Mouse (Mus musculus) bone marrow macrophage, adult 2 months (primary cell): Measurements from ENCODE around the gene Eif4e3. TPM values are rescaled to one million over a fixed set of nuclear protein-coding genes. Genes with fewer than 3 reads are reported as not detected.

ENCODE experiments used
- H3K27ac ChIP-seq: 2 replicates; pipeline ENCODE4 v1.5.1; 2012; ENCODE audit warnings: low read depth, low read length; ENCODE audit not compliant: insufficient read depth
- H3K4me1 ChIP-seq: 2 replicates; pipeline ENCODE4 v1.6.1; 2012; ENCODE audit warnings: low read length; ENCODE audit not compliant: control insufficient read depth, insufficient read depth
- H3K4me3 ChIP-seq: 2 replicates; pipeline ENCODE4 v1.5.1; 2012; ENCODE audit warnings: mild to moderate bottlenecking, low read length, moderate library complexity; ENCODE audit not compliant: insufficient read depth
- CTCF ChIP-seq: IDR thresholded peaks from 2 replicates; pipeline ENCODE4 v1.5.1; 2012; ENCODE audit warnings: low read depth, mild to moderate bottlenecking, low read length, moderate library complexity
- POLR2A ChIP-seq: IDR thresholded peaks from 2 replicates; pipeline ENCODE4 v1.6.1; 2012; ENCODE audit warnings: mild to moderate bottlenecking, low read depth, low read length, borderline replicate concordance
- polyA plus RNA-seq: library from polyadenylated mRNA; stranded (reverse); fragments of >200 nt; gene quantifications from 2 replicates; pipeline ENCODE4 v1.2.4, GENCODE M21; 2012; ENCODE audit not compliant: missing spikeins, insufficient read depth, insufficient read length

The Eif4e3 gene
- polyA plus RNA-seq, 1 experiment, result 26.3 TPM

DNA sequence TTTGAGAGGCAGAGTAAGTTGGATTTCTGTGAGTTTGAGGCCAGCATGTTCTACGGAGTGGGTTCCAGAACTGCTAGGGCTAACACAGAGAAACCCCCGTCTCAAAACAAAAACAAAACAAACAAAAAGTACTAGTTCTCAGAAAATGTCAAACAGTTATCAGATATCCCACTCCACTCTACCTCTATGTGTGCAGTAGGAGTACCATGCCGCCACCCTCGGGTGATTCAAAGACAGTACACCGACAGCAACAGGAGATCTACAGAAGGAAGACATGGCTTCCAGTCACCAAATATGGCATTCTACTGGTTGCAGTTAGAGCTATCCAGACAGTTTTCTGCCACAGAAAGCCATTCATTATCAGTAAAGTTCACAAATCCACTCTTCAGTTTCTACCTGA lies 21.7 kb downstream of the Eif4e3 start:
- Histone ChIP-seq H3K27ac (no peak overlapping the region), H3K4me3 (no peak overlapping the region), H3K4me1 (peaks cover 18% of the 10 kb centered on the region)
- TF ChIP-seq CTCF (no peak), POLR2A (no peak)

DNA sequence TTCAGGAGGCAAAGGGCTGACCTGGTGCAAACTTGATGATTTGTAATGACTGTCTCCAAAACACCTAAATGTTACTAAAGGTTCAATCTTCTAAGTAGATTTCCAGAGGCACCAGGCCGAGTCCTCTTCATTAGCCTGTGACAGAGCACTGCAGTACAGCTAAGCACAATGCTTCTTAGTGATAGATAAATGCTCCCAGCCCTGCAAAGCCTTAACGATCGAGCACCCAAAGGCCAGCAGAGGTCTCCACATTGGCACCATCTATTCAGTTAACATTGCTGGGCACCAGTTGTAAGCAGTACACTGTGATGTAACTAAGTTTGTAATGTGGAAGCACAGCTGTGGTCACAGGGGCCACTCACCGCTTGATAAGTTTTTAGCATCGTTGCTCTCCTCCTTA lies 22.2 kb downstream of the Eif4e3 start:
- TF ChIP-seq CTCF, result no peak
- no peak for TF ChIP-seq POLR2A
- Histone ChIP-seq H3K4me1 (peaks cover 13% of the 10 kb centered on the region), H3K4me3 (no peak overlapping the region), H3K27ac (no peak overlapping the region)

DNA sequence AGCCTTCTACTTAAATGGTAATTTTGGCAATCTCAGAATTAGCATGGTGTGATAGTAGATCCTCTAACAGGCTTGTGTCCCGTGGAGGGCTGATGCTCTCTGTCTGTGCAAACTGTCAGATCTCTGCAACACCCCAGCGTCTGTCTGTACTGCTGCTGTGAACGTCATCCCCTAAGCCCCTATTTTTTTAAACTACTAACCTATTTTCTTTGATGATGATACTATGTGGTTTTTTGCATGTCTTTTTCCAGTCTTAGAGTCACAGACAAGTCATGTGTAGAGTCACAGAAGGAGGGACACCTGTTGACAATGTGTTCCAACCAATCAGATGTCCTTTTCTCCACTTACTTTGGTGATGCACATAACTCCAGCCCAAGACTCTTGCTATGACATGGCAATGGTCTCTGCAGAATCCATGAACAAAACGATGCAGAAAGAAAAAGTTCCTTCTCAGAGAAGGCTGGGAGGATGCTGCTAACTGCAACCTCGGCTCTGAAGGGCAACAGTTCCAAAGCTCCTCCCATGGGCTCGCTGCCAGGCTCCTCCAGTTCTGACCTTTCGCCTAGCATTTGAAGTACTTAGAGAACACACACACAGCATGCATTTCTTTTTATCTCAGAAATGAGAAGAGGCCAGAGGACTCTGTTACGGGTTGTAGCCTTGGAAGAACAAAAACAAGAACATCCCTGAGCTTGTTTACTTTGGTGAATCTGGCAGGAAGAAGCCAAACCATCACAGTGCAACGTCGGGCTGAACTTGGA lies 23.0 kb downstream of the Eif4e3 start:
- Histone ChIP-seq H3K4me1 (peaks cover 7% of the 10 kb centered on the region), H3K4me3 (no peak overlapping the region), H3K27ac (no peak overlapping the region)
- TF ChIP-seq POLR2A (no peak), CTCF (no peak)

DNA sequence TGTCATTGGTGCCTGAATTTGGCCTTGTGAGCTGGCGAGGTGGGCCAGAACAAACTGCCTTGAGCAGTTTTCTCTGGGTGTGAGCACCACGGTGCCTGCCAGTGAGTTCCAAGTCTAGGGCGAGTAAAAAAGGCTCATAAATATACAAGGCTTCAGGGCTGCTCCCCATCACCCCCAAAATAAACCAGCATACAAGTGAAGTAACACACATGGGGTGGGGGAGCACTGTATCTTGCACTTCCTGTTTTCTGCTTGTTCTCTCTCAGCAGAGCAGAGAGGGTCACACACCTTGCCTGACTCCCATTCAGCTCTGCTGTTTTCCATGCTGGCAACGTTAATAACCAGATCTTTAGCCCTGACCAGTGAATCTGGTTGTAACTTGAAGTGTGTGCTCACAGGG lies 29.1 kb downstream of the Eif4e3 start:
- TF ChIP-seq CTCF, result no peak
- no peak for TF ChIP-seq POLR2A
- Histone ChIP-seq H3K4me3 (no peak overlapping the region), H3K4me1 (peaks cover 14% of the 10 kb centered on the region), H3K27ac (no peak overlapping the region)

DNA sequence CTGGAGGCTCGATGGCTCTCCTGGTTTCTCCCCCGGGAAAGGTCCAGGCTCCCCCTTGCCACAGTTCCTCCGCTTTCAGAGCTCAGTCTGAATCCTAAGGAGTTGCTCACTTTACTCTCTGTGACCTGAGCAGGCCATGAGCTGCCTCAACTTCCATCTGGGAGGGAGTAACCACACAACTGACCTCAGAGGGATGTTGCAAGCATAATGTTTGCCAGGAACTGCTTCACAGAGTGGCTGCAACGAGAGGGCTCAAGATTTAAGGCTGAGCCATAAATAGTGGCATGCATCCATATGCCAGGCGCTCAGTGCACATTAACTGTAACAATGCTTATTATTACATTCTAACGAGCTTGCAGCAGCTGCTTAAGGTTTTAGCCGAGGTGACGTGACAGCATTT lies 29.8 kb downstream of the Eif4e3 start:
- TF ChIP-seq CTCF (no peak), POLR2A (no peak)
- no peak overlapping the region for H3K27ac ChIP-seq

DNA sequence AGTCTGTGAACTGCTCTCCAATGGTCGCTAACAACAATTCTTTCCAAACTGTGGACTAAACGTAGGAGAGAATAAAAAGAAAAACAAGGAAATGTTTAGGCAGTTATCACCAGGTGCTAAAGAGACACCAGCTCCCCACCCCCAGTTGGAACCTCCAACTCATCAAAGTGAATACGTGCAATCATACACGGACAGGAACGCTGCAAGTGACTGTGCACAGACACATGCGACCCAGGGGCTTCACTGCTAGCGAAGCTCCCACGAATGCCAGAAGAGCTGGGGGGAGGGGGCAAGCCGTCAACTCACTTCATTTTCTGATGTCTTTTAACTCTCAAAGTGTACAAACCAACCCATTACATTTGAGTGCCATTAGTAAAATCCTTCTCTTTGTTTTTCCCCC lies 30.4 kb downstream of the Eif4e3 start:
- TF ChIP-seq POLR2A, result no peak
- TF ChIP-seq CTCF, result no peak
- no peak overlapping the region for H3K4me3 ChIP-seq
- H3K4me1 ChIP-seq, result peaks cover 14% of the 10 kb centered on the region
- H3K27ac ChIP-seq, result no peak overlapping the region

More for the DNA sequence above, 29.8 kb downstream of the Eif4e3 start:
- H3K4me1 ChIP-seq, result peaks cover 14% of the 10 kb centered on the region
- H3K4me3 ChIP-seq, result no peak overlapping the region

DNA sequence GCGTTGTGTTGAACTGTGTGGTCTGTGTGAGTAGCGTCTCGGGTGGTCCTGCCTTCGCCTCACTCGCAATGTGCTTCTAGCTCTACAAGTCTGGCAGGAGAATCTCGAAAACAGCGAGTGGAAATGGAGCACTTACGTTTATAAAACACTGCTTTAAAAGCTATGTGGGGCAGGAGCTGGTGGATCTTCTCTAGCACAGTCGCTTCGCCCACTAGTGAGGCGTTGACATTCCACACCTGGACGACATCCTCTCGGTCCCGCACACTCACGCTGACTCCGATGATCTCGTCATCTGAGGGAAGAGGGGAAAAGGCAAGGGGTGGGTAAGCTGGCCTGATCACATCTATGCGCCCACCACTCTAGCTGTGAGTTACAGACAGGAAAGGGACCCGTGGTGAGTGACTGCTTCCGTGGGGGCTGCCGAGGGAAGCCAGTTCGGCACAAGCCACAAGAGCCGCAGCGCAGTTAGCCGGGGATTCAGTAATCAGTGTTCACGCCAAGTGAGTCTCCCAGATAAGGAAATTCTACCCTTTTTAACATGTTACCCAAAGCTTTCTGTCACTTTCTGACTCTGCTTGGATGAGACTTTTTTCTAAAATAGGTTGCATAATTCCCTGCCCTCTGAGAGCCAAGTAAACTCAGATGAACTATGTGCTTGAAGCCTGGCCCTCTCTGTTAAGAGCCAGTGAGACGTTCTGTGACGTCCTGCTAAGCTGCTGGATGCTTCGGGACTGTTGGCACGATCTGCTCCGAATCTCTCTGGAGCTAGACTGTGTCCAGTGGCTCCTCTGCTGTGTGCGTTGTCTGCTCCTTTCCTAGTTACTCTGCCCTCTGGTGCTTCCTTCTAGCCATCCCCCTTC lies 34.2 kb downstream of the Eif4e3 start:
- Histone ChIP-seq H3K4me1 (peaks cover 6% of the 10 kb centered on the region), H3K4me3 (no peak overlapping the region), H3K27ac (no peak overlapping the region)
- TF ChIP-seq POLR2A (no peak), CTCF (no peak)

DNA sequence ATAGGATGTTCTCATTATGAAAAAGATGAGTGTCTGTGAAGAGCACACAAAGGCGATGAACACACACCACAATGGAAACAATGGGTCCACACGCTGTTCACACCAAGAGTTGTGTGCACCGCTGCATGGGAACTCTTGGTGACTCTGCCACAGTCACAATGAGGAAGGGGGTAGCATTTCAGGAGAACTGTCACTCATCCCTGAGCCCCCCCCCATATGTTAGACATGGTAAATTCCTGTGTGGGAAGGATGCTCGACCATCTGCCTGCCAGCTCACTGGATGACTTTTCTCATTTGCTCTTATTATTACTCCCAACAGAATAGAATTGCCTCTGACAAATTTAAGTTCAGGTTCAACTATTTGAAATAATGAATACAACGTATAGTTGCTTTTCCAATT lies 34.9 kb downstream of the Eif4e3 start:
- TF ChIP-seq POLR2A, result no peak
- no peak for TF ChIP-seq CTCF
- Histone ChIP-seq H3K4me1 (no peaks in the 10 kb centered on the region), H3K27ac (no peak overlapping the region), H3K4me3 (no peak overlapping the region)

DNA sequence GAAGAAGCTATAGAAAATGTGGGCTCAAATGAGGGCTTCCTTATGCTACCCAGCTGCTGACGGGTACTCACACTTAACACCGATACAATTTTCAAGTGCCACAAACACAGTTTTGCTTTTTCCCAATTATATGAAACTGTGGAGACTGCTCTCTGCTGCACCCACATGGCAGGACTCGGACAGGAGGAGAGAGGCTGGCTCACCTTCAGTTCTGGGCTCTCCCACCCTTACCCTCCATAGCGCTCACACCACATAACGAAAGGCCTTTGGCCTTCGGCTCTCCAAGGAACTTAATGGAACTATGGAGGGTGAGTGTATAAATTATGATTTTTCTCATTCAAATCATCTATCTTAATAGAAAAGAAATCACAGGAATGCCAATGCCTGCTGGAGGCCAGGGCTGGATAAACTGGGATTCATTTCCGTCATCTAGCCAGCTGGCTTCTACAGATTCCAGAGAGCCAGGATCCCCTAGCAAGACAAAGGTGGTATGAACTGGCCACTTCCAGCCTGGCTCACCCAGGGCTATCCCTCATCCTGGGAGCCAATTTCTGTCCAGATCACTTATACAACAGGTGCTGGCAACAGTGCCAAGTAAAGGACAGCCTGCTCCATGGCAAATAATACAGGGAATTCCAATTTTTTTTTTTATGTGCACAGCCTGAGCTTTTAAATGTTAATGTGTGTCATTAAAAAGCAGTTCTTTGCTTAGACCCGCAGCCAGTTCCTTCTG lies 36.7 kb downstream of the Eif4e3 start:
- no peak overlapping the region for H3K4me3 ChIP-seq
- H3K27ac ChIP-seq, result no peak overlapping the region
- H3K4me1 ChIP-seq, result no peaks in the 10 kb centered on the region
- TF ChIP-seq POLR2A (no peak), CTCF (no peak)
